Comparison of ENCODE assay signal across 9 mouse cellular contexts in genomic region chr3:96636448-96636847, GRCm38 (mm10). TPM values are rescaled to one million over a fixed set of nuclear protein-coding genes. Genes with fewer than 3 reads are reported as not detected.
DNase-seq lines count a peak whose midpoint lies in the region; ATAC-seq and TF ChIP-seq lines count a peak whose summit lies in the region.
"Had no signal": no experiment of that assay in that cellular context is flagged by ENCODE, and none has a peak within 500 bp of the region (broad histone marks: within the 10 kb centered on the region; RNA-seq: fewer than 3 reads in every experiment).

No protein-coding gene starts in this region.

- H3K27me3 ChIP-seq in kidney, embryonic 14.5 days (ENCODE audit: control insufficient read depth, insufficient read depth, low read length): no peaks in the 10 kb centered on the region
- H3K27me3 ChIP-seq in MEL (ENCODE audit: control insufficient read depth in 1 of 2, insufficient read depth in 2 of 2, low read length in 2 of 2): no peaks in the 10 kb centered on the region
- H3K27me3 ChIP-seq in hindbrain, embryonic 11.5 days (ENCODE audit: control insufficient read depth, insufficient read depth, low read length): no peaks in the 10 kb centered on the region
- no peaks in the 10 kb centered on the region for H3K27me3 ChIP-seq in midbrain, embryonic 11.5 days (ENCODE audit: control insufficient read depth, insufficient read depth, low read length)

- TF ChIP-seq POLR2A in MEL (IDR thresholded peaks at IDR 0.05; ENCODE audit: control insufficient read depth in 1 of 2, insufficient read depth in 1 of 2, low read depth in 1 of 2, low read length in 2 of 2, poor library complexity in 1 of 2): no peak

- H3K27ac ChIP-seq in kidney, embryonic 14.5 days (ENCODE audit: low read depth, low read length): no peak overlapping the region
- peak overlapping the region; percentile 80 for H3K27ac ChIP-seq in MEL (ENCODE audit: control insufficient read depth, low read depth, low read length)
- H3K27ac ChIP-seq in hindbrain, embryonic 11.5 days (ENCODE audit: low read depth, low read length): no peak overlapping the region
- no peak overlapping the region for H3K27ac ChIP-seq in midbrain, embryonic 11.5 days (ENCODE audit: low read depth, low read length)

- 69% methylated on average over 11 of the region's 11 CpGs for WGBS in kidney, embryonic 14.5 days
- WGBS in hindbrain, embryonic 11.5 days: 68% methylated on average over 11 of the region's 11 CpGs
- WGBS in midbrain, embryonic 11.5 days: 69% methylated on average over 11 of the region's 11 CpGs

- no peak for ATAC-seq in kidney, embryonic 14.5 days (ENCODE audit: low FRiP score, low TSS enrichment)
- ATAC-seq in hindbrain, embryonic 11.5 days (ENCODE audit: low FRiP score): no peak
- ATAC-seq in midbrain, embryonic 11.5 days (ENCODE audit: low FRiP score): no peak

- no peaks in the 10 kb centered on the region for H3K9me3 ChIP-seq in kidney, embryonic 14.5 days (ENCODE audit: control insufficient read depth, low read length)
- no peaks in the 10 kb centered on the region for H3K9me3 ChIP-seq in MEL (replicated peaks; ENCODE audit: insufficient read depth, low read length)
- no peaks in the 10 kb centered on the region for H3K9me3 ChIP-seq in hindbrain, embryonic 11.5 days (ENCODE audit: control insufficient read depth, low read length)
- H3K9me3 ChIP-seq in midbrain, embryonic 11.5 days (ENCODE audit: control insufficient read depth, low read length): no peaks in the 10 kb centered on the region

- no peak for TF ChIP-seq RAD21 in MEL (IDR thresholded peaks at IDR 0.05; ENCODE audit: low read depth, low read length)

- no peak for TF ChIP-seq EP300 in MEL (IDR thresholded peaks at IDR 0.05; ENCODE audit: low read depth in 1 of 2, low read length in 2 of 2)

- H3K4me2 ChIP-seq in kidney, embryonic 14.5 days (replicated peaks; ENCODE audit: low read depth, low read length): peak overlapping the region; percentile 75
- H3K4me2 ChIP-seq in hindbrain, embryonic 11.5 days (replicated peaks; ENCODE audit: low read depth, low read length): peak overlapping the region; percentile 93; the same call in 1 of the 2 replicates
- H3K4me2 ChIP-seq in midbrain, embryonic 11.5 days: peak overlapping the region; percentile 88

- H3K9ac ChIP-seq in kidney, embryonic 14.5 days (ENCODE audit: low read depth, low read length): peak overlapping the region; percentile 92
- peak overlapping the region; percentile 87 for H3K9ac ChIP-seq in MEL (ENCODE audit: control insufficient read depth, low read depth, low read length, poor library complexity, severe bottlenecking)
- H3K9ac ChIP-seq in hindbrain, embryonic 11.5 days (ENCODE audit: low read depth, low read length): no peak overlapping the region
- peak overlapping the region; percentile 80 for H3K9ac ChIP-seq in midbrain, embryonic 11.5 days (ENCODE audit: low read length)

- peak overlapping the region; percentile 91 for H3K4me3 ChIP-seq in kidney, embryonic 14.5 days (ENCODE audit: low read length)
- H3K4me3 ChIP-seq in MEL (ENCODE audit: control insufficient read depth in 1 of 2, insufficient read depth in 1 of 2, low read depth in 2 of 2, low read length in 2 of 2): peak overlapping the region; percentile 73 to 89
- H3K4me3 ChIP-seq in hindbrain, embryonic 11.5 days (ENCODE audit: low read depth, low read length): peak overlapping the region; percentile 90; the same call in 1 of the 2 replicates
- H3K4me3 ChIP-seq in midbrain, embryonic 11.5 days (ENCODE audit: low read depth, low read length): peak overlapping the region; percentile 56

- peaks cover 51% of the 10 kb centered on the region for H3K36me3 ChIP-seq in kidney, embryonic 14.5 days (ENCODE audit: control insufficient read depth, insufficient read depth, low read length)
- peaks cover 11 to 27% of the 10 kb centered on the region in 2 experiments; a peak in 3 of 4 replicates for H3K36me3 ChIP-seq in MEL (ENCODE audit: control insufficient read depth in 1 of 2, insufficient read depth in 2 of 2, low read length in 2 of 2)
- H3K36me3 ChIP-seq in hindbrain, embryonic 11.5 days (ENCODE audit: control insufficient read depth, insufficient read depth, low read length): no peaks in the 10 kb centered on the region; the same call in 1 of the 2 replicates
- peaks cover 7% of the 10 kb centered on the region; the same call in 1 of the 2 replicates for H3K36me3 ChIP-seq in midbrain, embryonic 11.5 days (ENCODE audit: control insufficient read depth, insufficient read depth, low read length)

- no peak for DNase-seq in kidney, adult 8-10 months
- DNase-seq in MEL (ENCODE audit: low read depth, low spot score): no peak
- DNase-seq in hindbrain, embryonic 11.5 days (ENCODE audit: low spot score): no peak
- DNase-seq in midbrain, embryonic 11.5 days (ENCODE audit: low spot score, missing footprints): no peak
- DNase-seq in layer of hippocampus, adult 9-11 months: no peak
- DNase-seq in spleen, postnatal 4 days (ENCODE audit: low spot score in 2 of 2): no peak
- no peak for DNase-seq in frontal cortex, postnatal 14 days (ENCODE audit: low spot score in 2 of 2)
- DNase-seq: adrenal gland, adult 8-10 months had no signal

- peaks cover 13% of the 10 kb centered on the region for H3K79me2 ChIP-seq in MEL (ENCODE audit: control insufficient read depth, insufficient read depth, low read length, poor library complexity)

- no peak for TF ChIP-seq CTCF in MEL (IDR thresholded peaks at IDR 0.05 in 2 of 3, conservative IDR thresholded peaks at IDR 0.05 in 1 of 3; ENCODE audit: control insufficient read depth in 1 of 3, insufficient read depth in 1 of 3, low read depth in 2 of 3, low read length in 3 of 3, poor library complexity in 1 of 3, severe bottlenecking in 1 of 3)

- peaks cover 12% of the 10 kb centered on the region; the same call in 1 of the 2 replicates for H3K4me1 ChIP-seq in kidney, embryonic 14.5 days (ENCODE audit: control insufficient read depth, insufficient read depth, low read length)
- peaks cover 5 to 19% of the 10 kb centered on the region in 2 experiments; a peak in 3 of 4 replicates for H3K4me1 ChIP-seq in MEL (ENCODE audit: control insufficient read depth in 1 of 2, insufficient read depth in 2 of 2, low read length in 2 of 2)
- no peaks in the 10 kb centered on the region; the same call in 1 of the 2 replicates for H3K4me1 ChIP-seq in hindbrain, embryonic 11.5 days (replicated peaks; ENCODE audit: control insufficient read depth, insufficient read depth, low read length)
- peaks cover 3% of the 10 kb centered on the region; the same call in 1 of the 2 replicates for H3K4me1 ChIP-seq in midbrain, embryonic 11.5 days (ENCODE audit: control insufficient read depth, insufficient read depth, low read length)

TF ChIP-seq in MEL, 35 proteins besides CTCF, POLR2A, EP300 and RAD21 (continues in another document):
- no peak for TF ChIP-seq POLR2AphosphoS5 (IDR thresholded peaks at IDR 0.05; ENCODE audit: borderline replicate concordance, low read depth, low read length)
- TF ChIP-seq ETS1 (IDR thresholded peaks at IDR 0.05; ENCODE audit: low read depth, low read length): no peak
- TF ChIP-seq JUND (IDR thresholded peaks at IDR 0.05; ENCODE audit: low read depth, low read length): no peak
- no peak for TF ChIP-seq NRF1 (IDR thresholded peaks at IDR 0.05; ENCODE audit: insufficient read depth, low read depth, low read length, poor library complexity, severe bottlenecking)
- no peak for TF ChIP-seq MAZ (IDR thresholded peaks at IDR 0.05; ENCODE audit: low read depth, low read length)

RNA-seq across cellular contexts. Expression of gene Gm42957, which starts 1.2 kb away (rescaled TPM):
- not detected in 2 replicates for polyA plus RNA-seq in kidney, embryonic 14.5 days (2014; fragmentation: Nextera tagmentation; extraction: Ambion mirVana)
- total RNA-seq in MEL (2012; rRNA removed): 0.16 and 0.19 TPM in 2 replicates
- under 1 TPM in 1 of 2 experiments, not detected in 1; 0.06 TPM for polyA plus RNA-seq in MEL (2012; ENCODE audit: insufficient read depth in 1 of 2, insufficient read length in 2 of 2, low read depth in 1 of 2, low replicate concordance in 2 of 2, missing spikeins in 1 of 2)
- 0.04 and 0.22 TPM in 2 replicates for polyA plus RNA-seq in hindbrain, embryonic 11.5 days (2014; fragmentation: Nextera tagmentation; extraction: Ambion mirVana)
- 0.04 TPM in 2 replicates for polyA plus RNA-seq in midbrain, embryonic 11.5 days (2014; fragmentation: Nextera tagmentation; extraction: Ambion mirVana)

RNA-seq across cellular contexts. Expression of gene Pex11b, which starts 1.3 kb away (rescaled TPM):
- polyA plus RNA-seq in kidney, embryonic 14.5 days (2014; fragmentation: Nextera tagmentation; extraction: Ambion mirVana): 55.8 and 59.6 TPM in 2 replicates
- 33.8 and 38.2 TPM in 2 replicates for total RNA-seq in MEL (2012; rRNA removed)
- 10 to 100 TPM in 1 of 2 experiments, not detected in 1; 82.8 TPM for polyA plus RNA-seq in MEL (2012; ENCODE audit: insufficient read depth in 1 of 2, insufficient read length in 2 of 2, low read depth in 1 of 2, low replicate concordance in 2 of 2, missing spikeins in 1 of 2)
- 42.8 and 44.6 TPM in 2 replicates for polyA plus RNA-seq in hindbrain, embryonic 11.5 days (2014; fragmentation: Nextera tagmentation; extraction: Ambion mirVana)
- polyA plus RNA-seq in midbrain, embryonic 11.5 days (2014; fragmentation: Nextera tagmentation; extraction: Ambion mirVana): 43.9 and 46.7 TPM in 2 replicates

RNA-seq across cellular contexts. Expression of gene Rbm8a, which starts 6.7 kb away (rescaled TPM):
- polyA plus RNA-seq in kidney, embryonic 14.5 days (2014; fragmentation: Nextera tagmentation; extraction: Ambion mirVana): 167 and 236 TPM in 2 replicates
- 214 and 231 TPM in 2 replicates for total RNA-seq in MEL (2012; rRNA removed)
- polyA plus RNA-seq in MEL (2012; ENCODE audit: insufficient read depth in 1 of 2, insufficient read length in 2 of 2, low read depth in 1 of 2, low replicate concordance in 2 of 2, missing spikeins in 1 of 2): 100 to 1,000 TPM in 1 of 2 experiments, not detected in 1; 363 TPM
- polyA plus RNA-seq in hindbrain, embryonic 11.5 days (2014; fragmentation: Nextera tagmentation; extraction: Ambion mirVana): 172 and 178 TPM in 2 replicates
- 181 and 193 TPM in 2 replicates for polyA plus RNA-seq in midbrain, embryonic 11.5 days (2014; fragmentation: Nextera tagmentation; extraction: Ambion mirVana)

RNA-seq across cellular contexts. Expression of gene Itga10, which starts 8.9 kb away (rescaled TPM):
- 0.73 and 1.1 TPM in 2 replicates for polyA plus RNA-seq in kidney, embryonic 14.5 days (2014; fragmentation: Nextera tagmentation; extraction: Ambion mirVana)
- total RNA-seq in MEL (2012; rRNA removed): 0.65 and 1.0 TPM in 2 replicates
- polyA plus RNA-seq in MEL (2012; ENCODE audit: insufficient read depth in 1 of 2, insufficient read length in 2 of 2, low read depth in 1 of 2, low replicate concordance in 2 of 2, missing spikeins in 1 of 2): 1 to 10 TPM in 1 of 2 experiments, not detected in 1; 2.9 TPM
- polyA plus RNA-seq in hindbrain, embryonic 11.5 days (2014; fragmentation: Nextera tagmentation; extraction: Ambion mirVana): 0.53 and 1.3 TPM in 2 replicates
- polyA plus RNA-seq in midbrain, embryonic 11.5 days (2014; fragmentation: Nextera tagmentation; extraction: Ambion mirVana): 0.33 and 0.52 TPM in 2 replicates

RNA-seq across cellular contexts. Expression of gene Ankrd35, which starts 33.5 kb away (rescaled TPM):
- 0.33 and 0.37 TPM in 2 replicates for polyA plus RNA-seq in kidney, embryonic 14.5 days (2014; fragmentation: Nextera tagmentation; extraction: Ambion mirVana)
- 0.46 and 0.62 TPM in 2 replicates for total RNA-seq in MEL (2012; rRNA removed)
- under 1 TPM in 1 of 2 experiments, not detected in 1; 0.77 TPM for polyA plus RNA-seq in MEL (2012; ENCODE audit: insufficient read depth in 1 of 2, insufficient read length in 2 of 2, low read depth in 1 of 2, low replicate concordance in 2 of 2, missing spikeins in 1 of 2)
- 0.25 and 0.40 TPM in 2 replicates for polyA plus RNA-seq in hindbrain, embryonic 11.5 days (2014; fragmentation: Nextera tagmentation; extraction: Ambion mirVana)
- 0.10 and 0.19 TPM in 2 replicates for polyA plus RNA-seq in midbrain, embryonic 11.5 days (2014; fragmentation: Nextera tagmentation; extraction: Ambion mirVana)
